Mouse (Mus musculus): ENCODE measurements at regions not wholly inside any gene's neighbourhood (a gene's known extent, or its start where the extent isn't known, plus 50 kb on each side); places are given as distances from the start of the nearest gene placed in this dataset.

DNA sequence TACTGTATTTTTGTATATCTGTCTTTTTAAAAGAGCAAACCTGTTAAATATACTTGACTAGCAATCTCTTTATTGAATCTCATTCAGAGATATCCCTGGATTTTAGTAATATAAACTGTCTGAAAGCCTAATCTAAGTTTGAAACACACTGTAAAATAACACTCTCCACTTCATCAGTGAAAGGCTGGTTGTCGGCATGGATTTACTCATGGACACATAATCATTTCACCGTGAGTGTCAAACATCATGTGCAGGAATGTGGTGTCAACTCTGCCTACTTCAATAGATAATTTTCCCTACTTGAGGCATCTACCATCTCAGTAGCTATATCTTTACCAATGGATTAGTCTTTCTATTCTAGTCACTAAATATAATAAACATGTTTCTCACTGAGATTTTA lies 73.0 kb upstream of the Mdfic start:
- TF ChIP-seq CTCF (conservative IDR thresholded peaks at IDR 0.05; ENCODE audit: insufficient read depth, insufficient read length, low read depth, low read length) = no peak
- no peak for TF ChIP-seq POLR2A (IDR thresholded peaks at IDR 0.05; ENCODE audit: low read depth, low read length)
